Mouse (Mus musculus) left cerebral cortex, adult 8-10 months (tissue): ENCODE data around the gene Scyl1. TPM values are rescaled to one million over a fixed set of nuclear protein-coding genes. Genes with fewer than 3 reads are reported as not detected.

Experiments
- DNase-seq, 2 experiments: peaks; one replicate each; pipeline ENCODE4 v3.0.0; 2022; ENCODE audit warnings: low spot score in 2 of 2
- total RNA-seq, 4 experiments: library from RNA; stranded (reverse); gene quantifications; 2 replicates each; pipeline ENCODE4 v1.2.4; 2022

Scyl1 gene
- total RNA-seq, 4 experiments from 2014 or later, result 88.9 to 100 (median 94.9) TPM

DNA sequence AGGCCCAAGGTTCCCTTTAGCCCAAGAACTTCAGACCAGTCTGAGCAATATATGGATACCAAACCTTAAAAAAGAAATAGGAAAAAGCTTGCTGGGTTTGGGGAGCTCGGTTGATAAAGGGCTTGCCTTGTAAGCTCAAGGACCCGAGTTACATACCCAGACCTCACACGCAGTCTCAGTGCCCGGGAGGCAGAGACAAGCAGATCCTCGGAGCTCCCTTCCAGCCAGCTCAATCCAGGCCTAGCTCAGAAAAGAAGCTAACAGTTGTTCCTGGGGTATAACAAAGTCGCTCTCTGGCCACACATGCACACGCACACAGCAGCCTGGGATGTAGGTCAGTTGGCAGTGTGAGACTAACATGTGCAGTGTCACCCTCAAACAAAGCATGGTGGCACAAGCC lies 16.7 kb upstream of the Scyl1 start:
- DNase-seq, result no peak

DNA sequence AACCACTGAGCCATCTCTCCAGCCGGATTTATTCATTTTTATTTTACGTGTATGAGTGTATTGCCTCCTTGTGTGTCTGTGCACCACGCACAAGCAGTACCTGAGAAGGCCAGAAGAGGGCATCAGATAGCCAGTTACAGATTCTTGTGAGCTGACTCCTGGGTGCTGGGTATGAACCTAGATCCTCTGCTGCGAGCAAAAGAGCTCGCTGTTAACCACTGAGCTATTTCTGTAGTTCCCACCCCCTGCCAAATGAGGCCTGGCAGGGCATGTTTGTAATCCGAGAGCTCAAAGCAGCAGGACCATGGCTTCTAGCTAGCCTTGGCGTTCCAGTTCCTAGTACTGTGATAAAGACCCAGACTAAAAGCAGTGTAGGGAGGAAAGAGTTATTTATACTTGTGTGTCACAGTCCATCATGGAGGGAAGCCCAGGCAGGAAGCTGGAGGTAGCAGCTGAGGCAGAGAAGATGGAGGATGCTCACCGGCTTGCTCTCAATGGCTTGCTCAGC lies 16.0 kb upstream of the Scyl1 start:
- DNase-seq, result peak; percentile 75 to 77

DNA sequence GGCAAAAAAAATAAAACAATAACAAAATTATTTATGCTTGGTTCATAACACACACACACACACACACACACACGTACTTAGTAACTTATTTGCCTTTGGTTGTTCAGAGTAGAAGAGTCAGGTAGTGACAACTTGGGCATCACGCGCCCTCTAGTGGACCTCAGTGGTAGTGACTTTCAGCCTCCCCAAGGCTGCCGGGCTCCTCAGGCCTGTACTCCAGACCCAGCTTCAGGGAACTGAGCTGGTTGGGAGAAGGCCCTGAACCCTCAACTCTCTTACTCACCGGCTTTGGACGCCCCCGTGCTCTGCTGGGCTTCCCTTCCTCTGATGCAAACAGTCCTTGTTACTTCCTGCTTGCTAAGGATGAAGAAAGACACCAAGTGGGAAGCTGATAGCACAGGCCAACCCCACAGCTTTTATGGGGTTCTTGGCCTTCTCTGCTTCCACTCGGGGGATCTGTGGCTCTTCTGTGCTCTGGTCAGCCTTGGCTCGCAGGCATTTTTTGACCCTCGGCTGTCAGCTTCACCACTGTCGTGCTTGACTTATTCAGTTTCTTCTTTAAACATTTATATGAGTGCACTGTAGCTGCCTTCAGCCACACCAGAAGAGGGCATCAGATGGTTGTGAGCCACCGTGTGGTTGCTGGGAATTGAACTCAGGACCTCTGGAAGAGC lies 15.4 kb upstream of the Scyl1 start:
- DNase-seq, result peak in 1 of 2 experiments; percentile 80

DNA sequence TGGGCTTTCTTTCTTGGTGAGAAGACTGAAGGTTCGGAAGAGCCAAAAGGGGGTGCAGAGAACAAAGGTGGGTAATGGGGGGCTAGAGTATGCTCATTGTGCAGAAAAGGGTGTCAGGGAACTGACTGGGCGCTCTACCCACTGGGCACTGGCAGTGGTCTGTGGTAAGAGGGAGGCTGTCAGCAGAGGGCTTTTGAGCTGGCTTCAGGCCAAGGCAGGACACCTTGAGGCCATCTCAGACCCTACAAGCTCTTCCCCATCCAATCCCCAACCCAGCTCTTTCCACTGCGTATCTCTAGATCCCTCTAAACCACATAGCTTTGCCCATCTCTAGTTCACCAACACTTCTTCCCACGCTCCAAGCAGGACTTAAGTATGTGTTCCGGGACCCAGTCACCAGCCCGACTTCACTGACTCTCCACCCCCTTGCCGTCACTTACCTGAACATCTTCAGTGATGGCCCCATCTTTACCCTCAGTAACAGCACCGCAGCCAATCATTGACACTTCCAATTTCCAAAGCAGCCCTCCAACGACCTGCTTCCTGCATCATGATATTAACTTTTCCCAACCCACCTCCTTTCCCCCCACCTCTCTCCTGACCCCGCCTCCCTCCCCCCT lies 13.8 kb upstream of the Scyl1 start:
- DNase-seq, result no peak

DNA sequence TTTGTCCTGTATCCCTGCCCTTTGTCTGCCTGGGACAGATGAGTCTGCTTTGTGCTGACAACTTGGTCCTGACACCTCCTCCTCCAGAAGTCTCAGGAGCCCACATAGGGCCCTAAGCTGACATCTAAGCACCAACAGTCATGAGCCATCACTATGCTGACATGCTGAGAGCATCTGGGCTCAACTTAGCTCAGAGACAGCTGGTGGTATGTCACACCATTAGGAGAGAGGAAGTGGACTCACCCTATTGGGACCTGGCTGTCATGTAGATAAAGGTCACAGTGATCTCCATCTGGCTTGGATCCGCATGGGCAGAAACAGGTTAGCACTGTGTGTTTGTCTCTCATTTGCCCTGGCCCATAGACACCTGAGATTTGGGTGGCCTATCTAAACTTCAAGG lies 10.9 kb upstream of the Scyl1 start:
- no peak for DNase-seq

DNA sequence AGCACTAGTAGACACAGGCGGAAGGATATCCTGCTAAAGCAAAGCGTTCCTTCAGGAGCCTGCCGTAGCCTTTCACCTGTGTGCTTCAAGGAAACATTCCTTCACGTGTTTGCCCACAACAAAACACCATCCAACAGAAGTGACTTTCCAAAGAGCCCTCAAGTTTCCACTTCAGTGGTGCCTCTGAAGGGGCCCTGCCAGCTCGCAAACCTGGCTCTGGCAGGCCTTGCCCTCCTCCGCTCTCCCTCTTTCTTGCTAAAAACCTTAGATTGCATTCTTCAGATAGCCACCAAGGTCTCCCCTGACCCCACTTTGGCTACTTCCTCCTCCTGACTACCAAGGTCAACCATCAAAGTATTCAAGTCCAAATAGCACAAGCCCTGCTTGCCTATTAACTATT lies 10.3 kb upstream of the Scyl1 start:
- DNase-seq, result no peak

DNA sequence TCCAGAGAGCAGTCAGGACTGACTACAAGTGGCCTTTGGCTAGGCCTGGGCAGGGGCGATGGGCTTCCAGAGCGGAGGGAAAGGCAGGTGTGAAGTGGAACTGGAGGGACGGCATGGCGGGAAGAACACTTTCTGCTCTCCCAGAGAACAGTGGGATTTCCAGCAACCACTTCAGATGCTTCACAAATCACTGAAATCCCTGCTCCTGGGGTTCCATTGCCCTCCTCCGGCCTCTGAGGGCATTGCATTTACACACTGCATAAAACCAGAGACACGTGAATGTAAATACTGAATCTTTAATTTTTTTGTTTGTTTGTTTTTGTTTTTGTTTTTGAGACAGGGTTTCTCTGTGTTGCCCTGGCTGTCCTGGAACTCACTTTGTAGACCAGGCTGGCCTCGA lies 9.0 kb upstream of the Scyl1 start:
- DNase-seq, result no peak

DNA sequence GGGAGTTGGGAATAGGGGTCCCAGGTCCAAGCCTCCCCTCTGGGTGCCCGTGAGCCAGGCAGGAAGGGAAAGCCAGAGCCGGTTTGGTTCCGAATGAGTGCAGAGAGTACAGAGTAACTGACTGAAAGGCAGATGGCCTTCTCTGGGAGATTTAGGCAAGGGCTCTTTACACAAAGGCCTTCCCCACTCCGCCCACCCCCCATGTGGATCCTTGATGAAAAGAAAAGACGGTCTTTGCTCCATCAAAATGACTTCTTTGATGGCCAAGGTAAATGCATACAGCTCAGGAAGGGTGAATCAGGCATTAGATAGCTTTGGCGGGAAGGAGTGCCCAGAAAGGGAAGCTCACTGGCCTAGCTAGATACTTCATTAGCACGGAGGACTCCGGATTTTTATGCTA lies 7.1 kb upstream of the Scyl1 start:
- DNase-seq, result no peak

DNA sequence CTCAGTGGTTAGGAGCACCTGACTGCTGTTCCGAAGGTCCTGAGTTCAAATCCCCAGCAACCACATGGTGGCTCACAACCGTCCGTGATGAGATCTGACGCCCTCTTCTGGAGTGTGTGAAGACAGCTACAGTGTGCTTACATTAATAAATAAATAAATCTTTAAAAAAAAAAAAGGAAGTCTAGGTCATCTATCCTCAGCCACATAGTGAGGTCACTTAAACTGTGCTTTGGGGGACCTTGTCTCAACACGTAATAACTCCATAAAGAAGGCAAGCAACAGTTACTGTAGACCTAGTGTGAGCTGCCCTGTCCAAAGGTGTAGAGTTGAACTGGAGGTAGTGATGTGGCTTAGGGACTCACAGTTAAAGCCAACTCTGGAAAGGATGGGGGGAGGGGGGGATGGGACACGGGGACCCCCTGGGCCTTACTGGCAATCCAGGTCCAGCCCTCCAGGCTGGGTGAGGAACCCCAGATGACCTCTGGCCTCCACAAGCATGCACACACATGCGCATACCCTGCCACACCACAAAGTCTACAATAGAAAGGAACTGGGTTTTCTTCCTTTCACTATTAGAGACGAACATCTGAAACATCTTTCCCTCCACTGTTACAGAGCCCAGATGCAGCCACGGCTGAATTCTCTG lies 6.3 kb upstream of the Scyl1 start:
- no peak for DNase-seq

DNA sequence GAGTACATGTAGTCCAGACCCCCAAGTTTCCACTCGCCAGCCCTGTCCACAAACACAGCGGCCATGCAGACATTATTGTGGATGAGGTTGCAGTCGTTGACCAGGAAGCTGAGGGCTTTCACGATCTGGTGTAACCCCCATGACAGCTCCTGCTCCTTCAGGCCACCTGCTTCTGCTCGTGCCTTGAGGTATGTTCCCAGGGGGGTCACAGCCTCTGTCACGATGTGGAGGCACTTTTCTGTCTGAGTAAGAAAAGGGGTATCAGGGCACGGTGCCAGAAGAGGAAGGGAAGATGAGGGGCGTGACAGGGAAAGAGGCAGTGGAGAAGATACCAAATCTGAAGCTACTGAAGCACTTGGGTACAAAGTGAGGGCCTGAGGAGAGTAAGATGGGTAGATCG lies 908 bp downstream of the Scyl1 start:
- DNase-seq, result no peak

DNA sequence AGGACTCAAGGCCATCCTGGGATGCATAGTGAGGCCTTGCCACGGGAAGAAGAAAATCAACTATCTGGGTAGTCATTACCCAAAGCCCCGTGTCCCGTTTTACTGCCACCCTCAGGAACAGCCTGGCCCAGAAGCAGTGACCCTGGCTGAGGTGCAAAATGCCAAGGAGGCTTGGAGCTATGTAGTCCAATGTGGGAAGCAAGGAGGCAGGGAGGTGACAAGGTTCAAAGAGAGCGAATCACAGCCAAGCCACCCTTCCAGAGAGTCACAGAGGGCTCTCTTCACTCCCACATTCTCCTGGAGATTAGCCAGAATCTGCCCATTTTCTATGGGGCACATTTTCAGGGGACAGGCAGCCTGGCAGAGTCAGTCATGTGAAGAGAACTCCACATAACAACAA lies 3.9 kb downstream of the Scyl1 start:
- no peak for DNase-seq

DNA sequence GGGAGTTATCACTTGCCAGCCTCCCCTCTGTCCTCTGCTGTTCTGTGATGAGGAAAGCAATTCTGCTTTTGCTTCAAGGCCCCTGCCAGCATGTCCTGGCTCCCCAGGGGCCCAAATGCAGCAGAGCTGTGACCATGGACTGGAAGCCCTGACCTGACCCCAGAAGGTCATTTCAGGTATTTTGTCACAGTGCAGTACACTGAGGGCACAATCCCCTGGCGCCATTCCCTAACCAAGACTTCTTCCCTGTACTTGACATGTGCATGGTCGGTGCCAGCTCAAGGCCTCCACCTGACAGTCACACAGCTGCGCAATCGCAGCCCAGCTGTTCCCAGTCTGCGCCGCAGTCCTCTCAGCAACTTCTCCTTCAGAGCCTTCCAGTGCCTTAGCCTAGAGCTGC lies 8.1 kb downstream of the Scyl1 start:
- no peak for DNase-seq

DNA sequence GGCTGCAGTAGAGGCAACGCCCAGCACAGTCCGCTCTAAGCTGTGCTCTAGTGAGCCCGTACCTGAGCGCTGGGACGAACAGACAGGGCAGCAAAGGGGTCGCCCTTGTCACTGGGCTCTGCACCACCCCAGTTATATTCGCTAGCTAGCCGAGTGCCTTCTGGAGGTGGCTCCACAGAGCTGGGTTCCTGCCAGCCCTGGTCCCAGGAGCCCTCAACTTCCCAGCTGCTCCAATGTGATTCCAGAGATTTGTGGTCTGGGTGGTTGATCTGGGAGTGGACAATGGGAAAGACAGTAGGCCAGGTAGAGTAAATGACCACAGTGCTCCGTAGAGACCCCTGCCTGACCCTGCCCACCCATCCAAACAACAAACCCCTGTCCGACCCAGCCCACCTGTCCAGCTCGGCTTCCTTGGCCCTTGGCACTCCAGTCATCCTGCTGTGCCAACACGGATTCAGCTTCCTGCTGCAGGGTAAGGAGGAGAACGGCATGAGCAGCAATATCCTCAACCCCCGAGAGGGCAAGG lies 12.3 kb downstream of the Scyl1 start:
- no peak for DNase-seq

DNA sequence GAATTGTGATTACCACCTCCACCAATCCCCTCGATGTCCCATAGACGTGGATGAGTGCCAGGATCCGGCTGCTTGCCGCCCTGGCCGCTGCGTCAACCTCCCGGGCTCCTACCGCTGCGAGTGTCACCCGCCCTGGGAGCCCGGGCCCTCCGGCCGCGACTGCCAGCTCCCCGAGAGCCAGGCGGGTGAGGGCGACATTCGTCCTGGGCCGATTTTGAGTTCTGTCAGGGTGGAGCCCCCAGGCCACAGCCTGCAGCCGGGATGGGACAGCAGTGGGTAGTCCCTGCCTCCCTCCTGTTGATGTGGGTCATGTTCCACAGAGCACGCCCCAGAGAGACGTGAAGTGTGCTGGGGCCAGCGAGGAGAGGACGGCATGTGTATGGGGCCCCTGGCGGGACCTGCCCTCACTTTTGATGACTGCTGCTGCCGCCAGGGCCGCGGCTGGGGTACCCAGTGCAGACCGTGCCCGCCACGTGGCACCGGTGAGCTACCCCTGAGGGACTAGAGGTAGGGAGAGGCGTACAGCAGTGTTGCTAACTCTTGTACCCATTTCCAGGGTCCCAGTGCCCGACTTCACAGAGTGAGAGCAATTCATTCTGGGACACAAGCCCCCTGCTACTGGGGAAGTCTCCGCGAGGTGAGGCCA lies 14.1 kb downstream of the Scyl1 start:
- no peak for DNase-seq

DNA sequence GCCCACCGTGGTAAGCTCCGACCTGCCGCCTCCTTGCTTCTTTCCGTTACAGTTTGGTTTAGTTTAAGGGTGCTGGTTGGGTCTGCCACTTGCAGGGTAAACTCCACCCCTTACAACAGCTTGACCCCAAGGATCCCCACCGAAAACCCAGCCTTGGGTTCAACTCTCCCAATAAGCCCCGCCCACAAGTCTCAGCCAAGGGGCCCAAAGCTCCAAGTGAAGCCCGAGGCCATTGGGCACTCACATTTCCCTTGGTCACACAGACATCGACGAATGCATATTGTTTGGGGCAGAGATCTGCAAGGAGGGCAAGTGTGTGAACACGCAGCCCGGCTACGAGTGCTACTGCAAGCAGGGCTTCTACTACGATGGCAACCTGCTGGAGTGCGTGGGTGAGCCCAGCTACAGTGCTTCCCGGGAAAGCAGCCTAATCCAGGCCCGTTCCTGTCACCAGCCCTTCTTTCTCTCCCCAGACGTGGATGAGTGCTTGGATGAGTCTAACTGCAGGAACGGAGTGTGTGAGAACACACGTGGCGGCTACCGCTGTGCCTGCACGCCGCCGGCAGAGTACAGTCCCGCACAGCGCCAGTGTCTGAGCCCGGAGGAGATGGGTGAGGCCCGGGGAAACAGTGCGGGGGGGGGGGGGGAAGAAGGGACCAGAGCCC lies 14.8 kb downstream of the Scyl1 start:
- DNase-seq, result peak; percentile 48 to 86

DNA sequence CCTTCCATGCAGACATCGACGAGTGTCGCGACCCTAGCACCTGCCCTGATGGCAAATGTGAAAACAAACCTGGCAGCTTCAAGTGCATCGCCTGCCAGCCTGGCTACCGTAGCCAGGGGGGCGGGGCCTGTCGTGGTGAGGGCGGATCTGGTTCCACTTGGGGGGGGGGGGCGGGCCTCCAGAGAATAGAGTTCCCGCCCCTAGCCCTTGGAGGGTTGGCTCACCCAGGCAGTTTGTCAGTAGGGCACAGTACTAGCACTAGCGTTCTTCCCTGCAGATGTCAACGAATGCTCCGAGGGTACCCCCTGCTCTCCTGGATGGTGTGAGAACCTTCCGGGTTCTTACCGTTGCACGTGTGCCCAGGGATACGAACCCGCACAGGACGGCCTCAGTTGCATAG lies 19.5 kb downstream of the Scyl1 start:
- no peak for DNase-seq

DNA sequence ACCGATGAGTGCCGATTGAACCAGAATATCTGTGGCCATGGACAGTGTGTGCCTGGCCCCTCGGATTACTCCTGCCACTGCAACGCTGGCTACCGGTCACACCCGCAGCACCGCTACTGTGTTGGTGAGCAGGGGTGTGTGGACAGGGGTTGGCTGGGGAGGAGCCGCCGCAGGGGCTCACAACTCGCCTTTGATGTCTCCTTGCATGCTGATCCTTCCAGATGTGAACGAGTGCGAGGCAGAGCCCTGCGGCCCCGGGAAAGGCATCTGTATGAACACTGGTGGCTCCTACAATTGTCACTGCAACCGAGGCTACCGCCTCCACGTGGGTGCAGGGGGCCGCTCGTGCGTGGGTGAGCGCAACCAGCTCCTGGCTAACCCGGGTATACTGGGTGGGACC lies 20.3 kb downstream of the Scyl1 start:
- no peak for DNase-seq

DNA sequence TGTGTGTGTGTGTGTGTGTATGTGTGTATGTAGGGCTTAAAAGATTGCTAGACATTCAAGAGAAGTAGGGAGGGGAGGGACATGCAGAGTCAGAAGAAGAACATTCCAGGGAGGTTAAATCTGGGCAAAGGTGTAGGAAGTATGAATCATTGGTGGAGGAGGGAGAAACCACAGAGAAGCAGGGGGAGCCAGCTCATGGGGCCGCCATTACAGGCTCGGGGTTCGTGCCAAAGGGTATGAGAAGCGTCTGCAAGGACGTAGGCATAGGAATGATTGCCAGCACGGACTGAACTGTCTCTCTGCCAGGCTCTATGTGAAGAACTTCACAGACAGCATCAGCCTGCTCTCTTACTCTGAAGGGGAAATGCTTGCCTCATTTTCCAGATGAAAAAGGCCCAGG lies 21.7 kb downstream of the Scyl1 start:
- DNase-seq, result no peak

DNA sequence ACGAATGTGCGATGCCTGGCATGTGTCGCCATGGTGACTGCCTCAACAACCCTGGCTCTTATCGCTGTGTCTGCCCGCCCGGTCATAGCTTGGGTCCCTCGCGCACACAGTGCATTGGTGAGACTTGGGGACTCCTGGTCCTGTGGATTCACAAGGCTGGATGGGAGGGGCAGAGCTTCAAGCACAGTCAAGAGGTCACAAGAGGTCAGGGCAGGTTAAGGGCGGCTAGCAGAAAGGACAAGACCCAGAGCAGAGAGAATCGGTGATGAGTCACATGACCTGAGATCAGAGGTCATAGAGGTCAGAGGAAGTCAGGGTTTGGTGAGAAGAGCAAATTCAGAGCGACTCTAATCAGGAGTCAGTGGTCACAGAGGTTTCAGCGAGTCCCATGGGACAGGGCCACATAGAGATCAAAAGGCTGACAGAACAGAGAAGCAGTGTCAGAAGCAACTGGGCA lies 24.3 kb downstream of the Scyl1 start:
- DNase-seq, result no peak

DNA sequence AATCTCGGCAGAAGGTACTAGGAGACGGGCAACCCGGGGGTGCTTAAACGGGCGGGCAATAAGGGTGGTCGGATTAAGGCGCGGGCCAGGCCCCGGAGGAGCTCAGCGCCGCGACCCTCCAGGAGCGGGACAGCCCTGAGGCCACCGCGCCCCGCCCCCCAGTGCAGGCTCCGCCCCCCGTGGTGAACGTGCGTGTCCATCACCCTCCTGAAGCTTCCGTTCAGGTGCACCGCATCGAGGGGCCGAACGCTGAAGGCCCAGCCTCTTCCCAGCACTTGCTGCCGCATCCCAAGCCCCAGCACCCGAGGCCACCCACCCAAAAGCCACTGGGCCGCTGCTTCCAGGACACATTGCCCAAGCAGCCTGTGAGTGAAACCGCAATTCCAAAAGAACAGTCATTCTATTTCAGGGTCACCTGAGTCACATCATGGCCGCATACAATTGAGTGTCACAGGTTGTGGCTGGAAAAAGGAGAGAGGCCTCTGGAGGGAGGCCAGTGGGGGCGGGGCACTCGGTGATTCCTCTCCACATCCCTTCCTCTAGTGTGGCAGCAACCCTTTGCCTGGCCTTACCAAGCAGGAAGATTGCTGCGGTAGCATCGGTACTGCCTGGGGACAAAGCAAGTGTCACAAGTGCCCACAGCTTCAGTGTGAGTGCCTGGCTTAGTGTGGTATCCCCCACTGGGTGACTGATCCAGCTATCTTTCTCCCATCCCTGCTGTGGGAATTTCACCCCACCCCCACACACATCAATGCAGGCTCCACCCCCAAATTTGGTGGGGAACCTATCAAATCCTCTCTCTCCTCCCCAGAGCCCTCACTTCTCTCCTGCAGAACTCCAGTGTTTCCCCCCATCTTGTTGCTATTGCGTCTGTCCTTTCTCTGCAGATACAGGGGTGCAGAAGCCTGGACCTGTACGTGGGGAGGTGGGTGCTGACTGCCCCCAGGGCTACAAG lies 25.2 kb downstream of the Scyl1 start:
- no peak for DNase-seq
